Mouse (Mus musculus) neutrophil, adult 65 days (primary cell): ENCODE results near the gene Ccdc184. TPM values are rescaled to one million over a fixed set of nuclear protein-coding genes. Genes with fewer than 3 reads are reported as not detected.

Experiments
- total RNA-seq: library from RNA; stranded (reverse); gene quantifications from 2 replicates; pipeline ENCODE4 v1.2.4, GENCODE M21; 2023

Ccdc184 gene
- not detected in 2 replicates for total RNA-seq

GRCm38 (mm10) chr15:98166963-98167644 lies at the start of gene Ccdc184:
TSS of gene Ccdc184 (plus strand) at chr15:98167158.

GRCm38 (mm10) chr15:98165525-98165924 lies 1.4 kb upstream of the Ccdc184 start, which contains the start of gene Asb8:
TSS of gene Asb8 (minus strand) at chr15:98165625.

GRCm38 (mm10) chr15:98195442-98195841 lies 28.5 kb downstream of the Ccdc184 start, which contains the start of gene Olfr288:
TSS of gene Olfr288 (minus strand) at chr15:98195542.

Other genes with a start within 250 kb of the Ccdc184 start
- gene Tmem106c, start 203.0 kb upstream of the Ccdc184 start, total RNA-seq: 7.5 and 12.2 TPM in 2 replicates
- gene Col2a1, start 162.5 kb upstream of the Ccdc184 start, total RNA-seq: 1.7 and 1.8 TPM in 2 replicates
- 3.9 and 7.1 TPM in 2 replicates for gene Pfkm, start 74.6 kb upstream of the Ccdc184 start, total RNA-seq
- 30.1 and 38.9 TPM in 2 replicates for gene Senp1, start 73.4 kb upstream of the Ccdc184 start, total RNA-seq
- gene Asb8, start 1.5 kb upstream of the Ccdc184 start, total RNA-seq: 16.8 and 22.2 TPM in 2 replicates
- gene Olfr288, start 28.4 kb downstream of the Ccdc184 start, total RNA-seq: not detected in 2 replicates
- not detected in 2 replicates for gene Gm44579, start 53.8 kb downstream of the Ccdc184 start, total RNA-seq
- gene Olfr287, start 53.9 kb downstream of the Ccdc184 start, total RNA-seq: not detected in 2 replicates
- gene Olfr286, start 67.3 kb downstream of the Ccdc184 start, total RNA-seq: not detected in 2 replicates
- gene H1fnt, start 90.1 kb downstream of the Ccdc184 start, total RNA-seq: not detected in 2 replicates
- gene Zfp641, start 129.0 kb downstream of the Ccdc184 start, total RNA-seq: not detected in 2 replicates
- not detected in 2 replicates for gene Olfr285, start 150.2 kb downstream of the Ccdc184 start, total RNA-seq
- gene Olfr284, start 173.8 kb downstream of the Ccdc184 start, total RNA-seq: not detected in 2 replicates
- gene Olfr283, start 213.8 kb downstream of the Ccdc184 start, total RNA-seq: not detected in 2 replicates